Mouse (Mus musculus) brain, adult 2 months (tissue): ENCODE data around the gene Pdxk.
"Not testable (repeated sequence)": the region's sequence is repeated elsewhere in the genome, so short reads cannot be mapped to it uniquely, and the experiment has no call there.

Experiments used
- DNase-seq: peaks from one replicate; pipeline ENCODE4 v3.0.0; 2011; ENCODE audit warnings: low read depth, low spot score

Gene Pdxk

DNA sequence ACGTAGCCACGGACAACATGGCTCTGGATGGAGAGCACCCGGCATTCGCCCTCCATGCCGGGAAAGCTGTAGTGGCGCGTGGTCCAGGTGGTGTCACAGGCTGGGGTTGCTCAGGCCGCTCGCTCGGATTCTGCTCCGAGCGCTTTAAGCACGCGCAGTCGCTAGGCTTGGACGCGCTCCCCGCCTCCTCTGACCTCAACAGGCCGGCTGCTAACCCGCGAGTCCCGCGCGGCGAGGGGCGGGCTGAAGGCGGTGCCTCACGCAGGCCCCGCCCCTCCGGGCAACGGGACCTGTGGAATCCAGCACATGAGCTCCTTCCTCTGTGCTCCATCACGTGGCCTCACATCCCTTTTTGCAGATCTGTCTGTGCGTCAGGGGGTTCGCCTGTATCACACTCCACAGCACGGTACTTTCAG is at the start of gene Pdxk:
Gene Pdxk (minus strand): TSS at position 184 of the 416 bp plus-strand sequence.
- DNase-seq, result peak; percentile 98

DNA sequence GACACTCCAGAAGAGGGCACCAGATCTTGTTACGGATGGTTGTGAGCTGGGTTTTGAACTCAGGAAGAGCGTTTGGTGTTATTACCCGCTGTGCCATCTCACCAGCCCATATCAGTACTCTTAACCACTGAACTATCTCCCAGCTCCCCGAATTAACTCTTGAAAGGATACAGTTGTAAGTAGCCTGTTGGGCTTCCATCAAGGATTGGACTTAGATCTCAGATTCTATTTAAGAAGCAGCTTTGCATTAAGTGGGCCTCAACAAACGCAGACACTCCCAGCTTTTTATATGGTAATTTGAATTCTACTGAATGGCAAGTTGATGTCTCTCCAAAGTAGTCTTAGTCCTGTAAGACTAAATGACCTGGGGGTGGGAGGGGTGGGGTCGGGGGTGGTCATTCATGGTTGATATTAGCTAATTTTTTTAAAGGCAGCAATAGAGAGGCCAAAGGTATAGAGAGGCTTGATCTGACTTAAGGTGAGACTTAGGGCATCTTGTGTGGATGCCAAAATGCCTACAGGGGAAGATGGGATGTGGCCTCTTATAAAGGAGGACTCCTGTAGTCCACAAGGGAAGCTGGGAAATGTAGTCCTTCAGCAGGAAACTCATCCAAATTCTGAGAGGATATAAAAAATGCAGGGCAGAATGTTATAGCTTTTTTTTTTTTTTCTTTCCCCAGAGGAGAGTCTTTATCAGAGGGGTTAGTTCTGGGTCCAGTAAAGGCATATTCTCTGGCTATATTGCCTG is 38.4 kb upstream of the Pdxk start:
- no peak for DNase-seq

GRCm38 (mm10) chr10:78487431-78488086 is 22.8 kb upstream of the Pdxk start:
- peak; percentile 83 for DNase-seq

- no peak for DNase-seq
Measured at GRCm38 (mm10) chr10:78486871-78487270, 22.1 kb upstream of the Pdxk start.

- DNase-seq, result not testable (repeated sequence)
Measured at GRCm38 (mm10) chr10:78485369-78485768, 20.6 kb upstream of the Pdxk start.

DNA sequence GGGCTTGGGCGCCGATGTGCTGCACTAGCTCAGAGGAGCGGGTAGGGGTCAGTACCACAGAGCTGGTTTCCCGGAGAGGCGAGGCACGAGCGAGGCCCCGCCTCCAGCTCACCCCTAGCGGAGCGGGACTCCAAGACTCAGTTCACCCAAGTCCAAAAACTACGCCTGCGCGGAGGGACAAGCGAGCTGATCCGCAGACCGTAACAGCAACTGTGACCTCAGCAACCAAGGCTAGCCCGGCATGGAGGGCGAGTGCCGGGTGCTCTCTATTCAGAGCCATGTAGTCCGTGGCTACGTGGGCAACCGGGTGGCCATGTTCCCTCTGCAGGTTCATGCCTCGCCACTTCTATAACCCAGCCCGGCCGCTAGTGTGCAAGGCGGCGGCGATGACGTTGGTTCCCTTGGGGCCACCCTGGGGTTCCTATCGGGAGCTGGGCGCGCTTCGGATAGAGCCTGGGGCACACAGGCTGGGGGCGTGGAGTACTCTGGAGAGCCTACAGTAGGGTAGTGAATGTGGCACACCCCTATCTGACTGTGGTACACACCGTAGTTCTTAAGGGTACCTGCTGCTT is 17.2 kb upstream of the Pdxk start:
- DNase-seq, result peak; percentile 81

GRCm38 (mm10) chr10:78480954-78481927 is 16.5 kb upstream of the Pdxk start:
- no peak for DNase-seq

DNA sequence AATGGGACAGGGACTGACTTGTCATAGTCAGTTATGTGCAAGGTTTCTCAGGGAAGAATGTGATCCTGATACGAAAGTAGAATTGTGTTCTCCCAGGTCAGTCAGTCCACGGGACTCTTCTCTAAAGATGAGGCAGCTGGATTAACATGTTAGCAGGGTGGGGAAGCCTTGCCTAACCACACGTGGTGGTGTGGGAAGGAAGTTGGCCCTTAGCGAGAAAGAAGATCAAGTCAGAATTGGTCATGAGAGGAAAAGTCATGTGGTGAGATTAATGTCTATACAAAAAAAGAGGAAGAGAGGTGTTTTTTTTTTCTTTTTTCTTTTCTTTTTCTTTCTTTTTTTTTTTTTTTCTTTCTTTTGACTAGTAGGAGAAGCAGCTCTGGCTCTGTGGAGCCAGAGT is 12.0 kb upstream of the Pdxk start:
- no peak for DNase-seq

DNA sequence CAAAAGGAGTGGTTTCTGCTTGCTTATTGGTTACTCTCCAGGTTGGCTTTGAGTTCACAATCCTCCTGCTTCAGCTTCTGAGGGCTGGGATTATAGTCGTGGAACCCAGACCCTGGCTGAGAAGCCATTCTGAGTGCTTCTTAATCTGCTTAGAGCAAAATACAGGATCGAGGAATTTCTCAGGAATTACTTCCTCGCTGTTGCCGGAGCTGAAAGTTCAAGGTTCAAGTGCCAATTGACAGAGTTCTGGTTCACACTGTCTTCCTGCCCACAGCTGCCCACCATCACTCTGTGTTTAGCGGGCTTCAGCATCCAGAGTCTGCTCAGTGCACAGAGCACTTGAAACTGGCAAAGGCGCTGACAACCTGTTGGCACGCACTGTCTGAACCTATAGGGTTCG is 10.0 kb upstream of the Pdxk start:
- no peak for DNase-seq

DNA sequence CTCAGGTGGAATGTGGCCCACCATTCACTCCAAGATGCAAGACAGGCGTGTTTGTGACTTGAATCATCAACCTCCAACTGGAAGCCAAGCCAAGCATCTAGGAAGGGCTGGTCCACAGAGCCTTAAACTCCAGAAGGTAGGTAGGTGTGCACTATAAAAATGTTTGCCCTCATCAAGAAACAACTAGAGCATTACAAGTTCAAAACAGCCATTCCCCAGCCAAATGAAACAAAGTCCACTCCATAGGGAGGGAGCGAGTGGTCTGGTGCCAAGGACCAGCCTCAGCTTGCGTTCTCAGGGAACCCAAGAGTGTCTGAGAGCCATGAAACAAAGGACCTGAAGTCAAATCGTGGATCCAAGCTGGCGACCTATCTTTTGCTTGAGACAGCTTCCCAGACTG is 8.7 kb upstream of the Pdxk start:
- no peak for DNase-seq

GRCm38 (mm10) chr10:78472046-78472445 is 7.3 kb upstream of the Pdxk start:
- no peak for DNase-seq

GRCm38 (mm10) chr10:78470582-78471313 is 6.0 kb upstream of the Pdxk start:
- peak; percentile 82 for DNase-seq

DNA sequence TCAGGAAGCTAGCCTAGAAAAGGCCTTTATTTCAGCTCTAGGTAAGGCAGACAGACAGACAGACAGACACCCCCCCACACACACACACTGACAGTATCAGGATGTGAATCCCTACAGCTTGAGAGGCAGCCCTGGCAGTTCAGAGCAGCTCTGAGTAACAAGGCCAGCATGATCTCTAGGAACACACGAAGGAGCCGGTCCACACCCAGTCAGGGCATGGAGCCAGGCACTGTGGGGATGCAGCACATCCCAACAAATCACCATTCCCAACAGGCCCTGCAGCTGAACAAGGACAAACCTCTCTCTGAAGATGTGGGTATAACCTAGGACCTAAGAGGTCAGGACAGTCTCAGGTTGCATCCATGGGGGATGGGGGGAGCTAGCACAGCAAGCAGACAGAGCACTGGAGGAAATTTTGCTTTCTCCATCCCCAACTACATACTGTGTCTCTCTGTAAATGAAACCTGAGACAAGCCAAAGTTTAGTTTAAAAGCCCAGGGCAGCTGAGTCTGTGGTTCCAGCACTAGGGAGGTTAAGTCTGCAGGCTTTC is 3.1 kb upstream of the Pdxk start:
- DNase-seq, result no peak

- DNase-seq, result no peak
Measured at GRCm38 (mm10) chr10:78466647-78467046, 1.9 kb upstream of the Pdxk start.

GRCm38 (mm10) chr10:78465472-78465871 is 697 bp upstream of the Pdxk start:
- DNase-seq, result no peak

DNA sequence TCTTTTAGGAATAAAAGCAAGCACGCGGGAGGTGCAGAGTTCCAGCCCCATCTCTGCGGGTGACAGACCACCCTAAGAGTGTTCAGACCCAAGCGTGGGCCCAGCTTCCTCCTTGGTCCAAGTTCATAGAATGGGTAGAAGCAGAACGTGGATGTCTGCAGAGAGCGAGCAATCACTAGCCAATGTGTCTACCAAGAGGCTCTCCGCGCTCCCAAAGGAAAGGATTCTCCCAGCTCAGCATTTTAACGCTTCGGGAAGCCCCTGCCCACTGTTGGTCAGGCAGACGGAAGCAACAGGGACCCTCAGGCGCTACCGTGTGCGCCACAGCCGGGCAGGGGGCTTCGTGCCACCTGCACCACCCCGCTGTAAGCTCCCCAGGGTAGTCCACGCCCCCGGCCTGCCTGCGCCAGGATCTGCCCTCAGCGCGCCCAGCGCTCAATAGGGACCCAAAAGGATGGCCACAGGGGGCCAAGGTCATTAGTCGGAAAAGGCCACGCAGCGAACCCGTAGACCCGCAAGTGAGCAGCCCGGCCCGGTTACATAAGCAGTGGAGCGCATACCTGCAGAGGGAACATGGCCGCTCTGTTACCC is 479 bp downstream of the Pdxk start:
- DNase-seq, result no peak

DNA sequence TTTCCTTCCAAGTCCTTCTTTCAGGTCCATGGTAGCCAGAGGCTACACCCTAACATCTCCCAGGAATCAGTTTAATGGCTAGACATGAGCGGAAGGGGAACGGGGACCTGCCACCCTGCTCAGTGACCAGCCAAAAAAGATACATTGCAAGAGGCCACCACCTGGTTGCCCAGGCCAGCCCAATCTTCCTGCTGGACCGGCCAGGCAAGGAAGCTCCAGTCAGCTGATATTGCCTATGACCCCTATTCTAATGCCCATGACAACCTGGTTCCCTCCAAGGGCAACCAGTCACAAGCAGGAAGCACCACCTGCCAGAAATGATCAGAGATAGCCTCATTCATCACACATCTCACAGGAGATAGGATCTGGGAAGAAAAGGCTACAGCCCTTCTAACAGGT is 1.0 kb downstream of the Pdxk start:
- DNase-seq, result no peak

DNA sequence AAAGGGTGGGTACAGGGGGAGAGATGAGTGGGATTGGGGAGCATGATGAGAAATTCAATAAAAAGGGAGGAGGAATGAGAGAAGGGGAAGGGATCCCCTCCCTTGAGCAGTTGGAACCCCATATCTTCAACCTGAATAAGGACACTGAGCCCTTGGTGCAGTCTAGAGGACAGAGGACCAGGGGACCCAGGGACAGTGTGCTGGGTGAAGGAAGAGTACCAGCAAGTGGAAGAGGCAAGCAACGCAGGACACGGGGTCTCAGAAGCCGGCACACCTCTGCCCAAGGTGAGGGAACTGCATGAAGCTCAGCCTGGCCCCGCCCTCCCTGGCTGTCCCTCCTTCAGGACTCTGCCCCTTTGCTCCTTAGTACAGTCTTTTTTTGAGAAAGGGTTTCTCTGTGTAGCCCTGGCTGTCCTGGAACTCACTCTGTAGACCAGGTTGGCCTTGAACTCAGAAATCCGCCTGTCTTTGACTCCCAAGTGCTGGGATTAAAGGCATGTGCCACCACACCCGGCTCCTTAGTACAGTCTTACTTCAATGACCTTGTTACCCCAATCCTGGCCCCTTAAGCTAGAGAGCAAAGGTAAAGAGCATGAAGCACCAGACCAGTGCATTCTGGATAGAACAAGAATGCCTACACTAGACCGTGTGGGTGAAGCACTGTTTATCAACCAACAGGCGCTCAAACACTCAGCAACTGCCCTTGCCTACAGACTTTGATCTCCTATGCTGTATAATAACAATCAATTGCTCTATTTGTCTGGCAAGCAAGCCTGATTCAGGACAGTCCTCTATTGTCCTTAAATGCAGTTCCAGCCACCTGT is 1.6 kb downstream of the Pdxk start:
- DNase-seq, result no peak

- DNase-seq, result no peak
Measured at GRCm38 (mm10) chr10:78461767-78462166, 3.0 kb downstream of the Pdxk start.
